Mouse (Mus musculus) heart, embryonic 14.5 days (tissue): ENCODE measurements around the gene Parp8. TPM values are rescaled to one million over a fixed set of nuclear protein-coding genes. Genes with fewer than 3 reads are reported as not detected.

ENCODE experiments used
- ATAC-seq: fragments of 200-750 bp; cut with Nextera tagmentation; 2 replicates; pipeline ENCODE4 v1.8.0; 2017; ENCODE audit warnings: low read depth, moderate TSS enrichment; ENCODE audit not compliant: insufficient number of reproducible peaks, insufficient read depth, low FRiP score
- H3K27ac ChIP-seq, 2 experiments: fragments of 200-500 bp in 1 of 2; fragments of 300-500 bp in 1 of 2; sonication (generic) in 1 of 2; replicated peaks in 1 of 2; 2 replicates each; pipeline ENCODE4 v1.5.1; 2012 to 2014; ENCODE audit warnings: low read depth in 2 of 2, low read length in 2 of 2, control low read depth in 1 of 2, mild to moderate bottlenecking in 1 of 2, mixed read lengths in 1 of 2; ENCODE audit not compliant: control insufficient read depth in 1 of 2, insufficient read depth in 1 of 2
- H3K27me3 ChIP-seq: fragments of 300-500 bp; sonication (generic); 2 replicates; pipeline ENCODE4 v1.6.1; 2014; ENCODE audit warnings: mild to moderate bottlenecking, low read length, control low read depth; ENCODE audit not compliant: control insufficient read depth, insufficient read depth
- H3K36me3 ChIP-seq: fragments of 300-500 bp; sonication (generic); 2 replicates; pipeline ENCODE4 v1.6.1; 2014; ENCODE audit warnings: mild to moderate bottlenecking, control low read depth, low read length, mixed read lengths; ENCODE audit not compliant: control insufficient read depth, insufficient read depth
- H3K4me1 ChIP-seq, 2 experiments: fragments of 200-500 bp in 1 of 2; fragments of 300-500 bp in 1 of 2; sonication (generic) in 1 of 2; 2 replicates each; pipeline ENCODE4 v1.6.1; 2012 to 2014; ENCODE audit warnings: low read length in 2 of 2, control low read depth in 1 of 2, mixed read lengths in 1 of 2; ENCODE audit not compliant: control insufficient read depth in 2 of 2, insufficient read depth in 2 of 2
- H3K4me2 ChIP-seq: fragments of 300-500 bp; sonication (generic); 2 replicates; pipeline ENCODE4 v1.6.1; 2014; ENCODE audit warnings: mild to moderate bottlenecking, low read length
- H3K4me3 ChIP-seq, 2 experiments: fragments of 200-500 bp in 1 of 2; fragments of 300-500 bp in 1 of 2; sonication (generic) in 1 of 2; 2 replicates each; pipeline ENCODE4 v1.5.1; 2012 to 2014; ENCODE audit warnings: low read length in 2 of 2, mild to moderate bottlenecking in 2 of 2, control low read depth in 1 of 2, low read depth in 1 of 2, moderate library complexity in 1 of 2; ENCODE audit not compliant: control insufficient read depth in 1 of 2, insufficient read depth in 1 of 2
- H3K9ac ChIP-seq: fragments of 300-500 bp; sonication (generic); 2 replicates; pipeline ENCODE4 v1.6.1; 2014; ENCODE audit warnings: mild to moderate bottlenecking, low read length
- H3K9me3 ChIP-seq: fragments of 300-500 bp; sonication (generic); 2 replicates; pipeline ENCODE4 v1.6.1; 2016; ENCODE audit warnings: low read length, control low read depth; ENCODE audit not compliant: control insufficient read depth
- WGBS: fragments of 180-500 bp; shearing (Covaris S2); extraction: QIAGEN DNeasy Blood & Tissue Kit; methylation state at CpG from one replicate; pipeline ENCODE4 v1.1.7; 2014; 5-methylcytosine and 5-hydroxymethylcytosine counted together
- polyA plus RNA-seq: library from polyadenylated mRNA; unstranded; fragments of >200 nt; fragmentation: Nextera tagmentation; extraction: Ambion mirVana; gene quantifications from 2 replicates; pipeline ENCODE4 v1.2.1, GENCODE M21; 2014

The Parp8 gene
- polyA plus RNA-seq, 1 experiment from 2014 or later = 17.3 TPM

GRCm38 (mm10) chr13:117013516-117013915, 11.8 kb downstream of the Parp8 start:
- Histone ChIP-seq H3K27me3 (no peaks in the 10 kb centered on the region), H3K9me3 (no peaks in the 10 kb centered on the region), H3K4me3 (no peak overlapping the region), H3K27ac (no peak overlapping the region), H3K9ac (no peak overlapping the region), H3K36me3 (no peaks in the 10 kb centered on the region), H3K4me2 (no peak overlapping the region), H3K4me1 (peaks cover 3 to 12% of the 10 kb centered on the region in 2 experiments; a peak in 3 of 4 replicates)
- 68% methylated on average over 2 of the region's 2 CpGs for WGBS
- ATAC-seq = no peak

GRCm38 (mm10) chr13:117012031-117012430, 13.3 kb downstream of the Parp8 start:
- no peak overlapping the region for H3K4me2 ChIP-seq
- no peak overlapping the region for H3K9ac ChIP-seq
- WGBS = 90% methylated on average over 9 of the region's 9 CpGs
- no peak overlapping the region for H3K4me3 ChIP-seq
- no peaks in the 10 kb centered on the region for H3K27me3 ChIP-seq
- no peak overlapping the region for H3K27ac ChIP-seq
- no peaks in the 10 kb centered on the region for H3K36me3 ChIP-seq
- H3K4me1 ChIP-seq = peaks cover 3 to 12% of the 10 kb centered on the region in 2 experiments; a peak in 3 of 4 replicates
- ATAC-seq = no peak
- H3K9me3 ChIP-seq = no peaks in the 10 kb centered on the region

- no peaks in the 10 kb centered on the region for H3K9me3 ChIP-seq
- 77% methylated on average over 8 of the region's 8 CpGs for whole genome bisulfite sequencing
- ATAC-seq = no peak
- H3K4me1 ChIP-seq = peaks cover 0 to 6% of the 10 kb centered on the region in 2 experiments; a peak in 1 of 4 replicates
- no peak overlapping the region for H3K9ac ChIP-seq
- no peaks in the 10 kb centered on the region for H3K36me3 ChIP-seq
- no peak overlapping the region for H3K4me3 ChIP-seq
- H3K27me3 ChIP-seq = no peaks in the 10 kb centered on the region
- H3K4me2 ChIP-seq = no peak overlapping the region
- no peak overlapping the region for H3K27ac ChIP-seq
Observed at GRCm38 (mm10) chr13:117010143-117010542, 15.2 kb downstream of the Parp8 start.

- no peak for ATAC-seq
- Histone ChIP-seq H3K4me1 (peaks cover 0 to 6% of the 10 kb centered on the region in 2 experiments; a peak in 1 of 4 replicates), H3K27ac (no peak overlapping the region), H3K36me3 (no peaks in the 10 kb centered on the region), H3K4me2 (no peak overlapping the region), H3K9ac (no peak overlapping the region), H3K9me3 (no peaks in the 10 kb centered on the region), H3K4me3 (no peak overlapping the region), H3K27me3 (no peaks in the 10 kb centered on the region)
- WGBS = 89% methylated on average over 9 of the region's 9 CpGs
Observed at GRCm38 (mm10) chr13:117008021-117009015, 17.0 kb downstream of the Parp8 start.

GRCm38 (mm10) chr13:117007566-117007965, 17.8 kb downstream of the Parp8 start:
- Histone ChIP-seq H3K4me1 (peaks cover 0 to 6% of the 10 kb centered on the region in 2 experiments; a peak in 1 of 4 replicates), H3K4me2 (no peak overlapping the region), H3K9me3 (no peaks in the 10 kb centered on the region), H3K27ac (no peak overlapping the region), H3K4me3 (no peak overlapping the region), H3K27me3 (no peaks in the 10 kb centered on the region), H3K9ac (no peak overlapping the region), H3K36me3 (no peaks in the 10 kb centered on the region)
- ATAC-seq = no peak
- WGBS = 77% methylated on average over 2 of the region's 2 CpGs

GRCm38 (mm10) chr13:117006638-117007037, 18.7 kb downstream of the Parp8 start:
- no peak overlapping the region for H3K27ac ChIP-seq
- no peak overlapping the region for H3K4me2 ChIP-seq
- no peaks in the 10 kb centered on the region for H3K27me3 ChIP-seq
- no peak overlapping the region for H3K9ac ChIP-seq
- no peaks in the 10 kb centered on the region for H3K9me3 ChIP-seq
- ATAC-seq = no peak
- H3K36me3 ChIP-seq = no peaks in the 10 kb centered on the region
- H3K4me3 ChIP-seq = no peak overlapping the region
- H3K4me1 ChIP-seq = peaks cover 0 to 6% of the 10 kb centered on the region in 2 experiments; a peak in 1 of 4 replicates
- 62% methylated on average over 4 of the region's 4 CpGs for WGBS

GRCm38 (mm10) chr13:117000493-117000892, 24.8 kb downstream of the Parp8 start:
- no peak overlapping the region for H3K4me2 ChIP-seq
- no peak overlapping the region for H3K27ac ChIP-seq
- H3K36me3 ChIP-seq = peaks cover 5% of the 10 kb centered on the region; the same call in 1 of the 2 replicates
- no peak overlapping the region for H3K4me3 ChIP-seq
- no peak overlapping the region for H3K9ac ChIP-seq
- H3K9me3 ChIP-seq = no peaks in the 10 kb centered on the region
- no peaks in the 10 kb centered on the region for H3K27me3 ChIP-seq
- 62% methylated on average over 3 of the region's 3 CpGs for WGBS
- no peak for ATAC-seq
- H3K4me1 ChIP-seq = no peaks in the 10 kb centered on the region; a peak in 1 of 4 replicates
